Mouse (Mus musculus) embryonic fibroblast, embryonic 13.5 days (primary cell): ENCODE results near the gene Pon3.

Source experiments
- CTCF ChIP-seq: IDR thresholded peaks from 2 replicates; pipeline ENCODE4 v1.5.1; 2011; ENCODE audit warnings: mild to moderate bottlenecking, control low read depth, low read length, moderate library complexity, borderline replicate concordance; ENCODE audit not compliant: insufficient read depth
- POLR2A ChIP-seq: IDR thresholded peaks from 2 replicates; pipeline ENCODE4 v1.6.1; 2011; ENCODE audit warnings: low read depth, mild to moderate bottlenecking, control low read depth, low read length, moderate library complexity

GRCm38 (mm10) chr6:5171418-5171817, 84.7 kb downstream of the Pon3 start:
- TF ChIP-seq CTCF: no peak
- no peak for TF ChIP-seq POLR2A
